Mouse (Mus musculus) CD8-positive naive resting alpha-beta T cell, adult 2 months (primary cell): ENCODE results near the gene Adamts3.

Experiments
- DNase-seq, 2 experiments: peaks; one replicate each; pipeline ENCODE4 v3.0.0; 2022; ENCODE audit warnings: low read depth in 2 of 2, low spot score in 2 of 2

Adamts3 gene

GRCm38 (mm10) chr5:89883051-89883907 is at the start of gene Adamts3:
Gene Adamts3, minus strand, starts transcription at chr5:89883334.
- no peak for DNase-seq

DNA sequence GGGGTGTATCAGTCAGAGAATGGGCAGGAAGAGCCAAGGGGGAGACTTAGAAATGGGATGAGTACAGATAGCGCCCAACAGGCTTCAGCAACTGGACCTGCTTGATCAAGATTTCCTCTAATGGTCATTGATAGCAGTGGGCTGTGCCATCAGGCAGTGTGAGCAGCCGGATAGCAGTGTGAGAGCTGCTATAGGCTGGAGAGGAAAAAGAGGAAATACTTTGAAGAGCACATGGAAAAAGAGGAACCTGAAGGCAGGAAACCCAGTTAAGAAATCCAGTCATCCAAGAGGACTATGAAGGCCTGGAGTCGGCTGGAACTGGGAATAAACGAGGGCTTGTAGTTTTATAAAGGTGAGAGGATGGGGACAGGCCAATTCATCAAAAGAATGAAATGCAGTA is 48.4 kb upstream of the Adamts3 start:
- DNase-seq: no peak

GRCm38 (mm10) chr5:89912359-89912758 is 29.2 kb upstream of the Adamts3 start:
- no peak for DNase-seq

DNA sequence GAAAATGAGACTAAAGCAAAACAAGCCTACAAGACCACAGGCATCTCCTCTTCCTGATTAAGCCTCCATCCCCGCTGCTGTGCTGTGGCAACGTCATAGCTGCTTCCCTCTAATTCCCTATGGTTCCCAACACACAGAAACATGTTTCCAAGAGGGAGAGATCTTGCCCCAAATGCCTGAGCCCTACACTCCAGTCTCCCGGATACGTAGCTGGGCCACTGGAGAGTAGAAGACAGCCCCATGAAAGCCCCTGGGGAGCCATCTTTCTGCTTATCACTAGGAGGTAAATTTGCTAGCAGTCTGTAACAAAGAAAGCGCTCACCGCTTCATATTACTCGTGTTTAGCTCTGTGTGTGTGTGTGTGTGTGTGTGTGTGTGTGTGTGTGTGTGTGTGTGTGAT is 28.8 kb upstream of the Adamts3 start:
- DNase-seq: no peak

DNA sequence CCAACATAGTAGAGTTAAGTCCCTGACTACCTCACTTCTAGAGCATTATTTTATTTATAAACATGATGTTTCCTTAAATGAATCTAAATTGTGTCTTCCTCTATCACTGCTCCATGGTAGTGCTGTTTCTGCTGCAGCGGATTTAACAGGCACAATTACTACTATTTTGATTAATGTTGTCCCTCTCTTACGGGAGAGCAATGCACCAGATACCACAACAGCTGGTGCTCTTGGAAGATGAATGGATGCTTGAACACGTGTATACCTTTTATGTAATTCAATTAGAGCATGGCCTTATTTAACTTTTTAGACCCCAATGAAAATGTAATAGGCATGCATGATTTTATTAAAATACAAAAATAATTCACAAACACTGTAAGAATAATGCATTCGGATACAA is 28.4 kb upstream of the Adamts3 start:
- no peak for DNase-seq

DNA sequence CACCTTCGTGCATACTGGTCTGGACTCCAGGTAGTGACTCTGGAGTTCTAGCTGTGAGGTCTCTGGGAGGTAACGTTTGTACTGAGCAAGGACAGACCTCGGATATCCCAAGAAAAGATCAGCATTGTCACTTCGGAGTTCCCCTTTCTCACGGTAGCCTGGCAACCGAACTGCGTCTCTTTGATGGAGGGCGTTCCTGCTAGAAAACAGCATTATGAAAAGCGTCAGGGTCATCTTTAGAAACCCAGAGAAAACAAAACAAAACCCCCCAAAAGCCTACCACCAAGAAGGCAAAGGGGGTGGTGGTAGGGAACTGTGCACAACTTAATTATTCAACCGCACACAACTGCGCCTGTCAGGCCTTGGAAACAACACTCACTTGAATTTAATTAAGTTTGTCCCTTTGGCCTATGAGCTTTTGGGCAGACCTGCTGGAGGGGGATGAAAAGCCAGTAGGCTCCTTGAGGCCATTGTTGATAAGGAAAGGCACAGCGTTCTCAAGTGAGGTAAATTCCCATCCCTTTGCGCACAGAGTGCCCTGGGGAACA is 23.8 kb upstream of the Adamts3 start:
- no peak for DNase-seq

DNA sequence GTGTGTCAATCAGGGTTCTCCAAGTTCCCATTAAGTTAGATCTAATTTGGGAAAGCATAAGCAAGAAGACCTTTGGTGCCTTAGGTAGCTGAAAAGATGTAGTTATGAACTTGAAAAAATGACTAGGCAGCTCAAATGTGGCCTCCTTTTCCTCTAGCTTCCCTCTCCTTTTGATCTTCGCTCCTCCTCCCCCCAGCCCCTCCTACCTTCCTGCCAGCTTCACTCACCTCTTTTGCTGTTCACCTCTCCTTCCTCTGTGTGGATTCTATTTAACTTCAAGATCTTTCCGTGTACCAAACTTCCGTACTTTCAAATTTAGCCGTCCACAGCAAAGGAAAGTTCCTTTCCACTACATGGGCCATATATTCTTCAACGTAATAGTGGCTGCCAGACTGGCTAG is 17.9 kb upstream of the Adamts3 start:
- DNase-seq: no peak

- DNase-seq: no peak
Observed at GRCm38 (mm10) chr5:89897495-89897894, 14.4 kb upstream of the Adamts3 start.

DNA sequence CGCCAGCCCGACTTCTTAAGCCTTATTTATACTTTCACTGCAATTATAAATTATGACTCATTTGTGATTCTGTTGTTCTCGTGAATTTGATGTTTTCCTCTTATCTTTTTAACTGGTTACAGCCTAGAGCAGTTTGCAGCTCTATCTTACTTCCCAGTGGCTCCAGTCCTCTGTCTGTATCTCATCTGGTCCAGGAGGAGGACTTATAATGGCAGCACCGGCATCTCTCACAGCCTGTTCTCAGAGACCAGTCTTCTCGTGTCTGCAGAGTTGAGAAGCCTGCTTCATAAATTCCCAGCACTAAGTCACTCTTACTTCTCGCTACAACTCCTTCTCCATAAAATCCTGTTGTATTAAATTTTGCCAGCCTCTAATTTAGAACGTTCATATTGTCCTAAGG is 12.4 kb upstream of the Adamts3 start:
- DNase-seq: no peak

DNA sequence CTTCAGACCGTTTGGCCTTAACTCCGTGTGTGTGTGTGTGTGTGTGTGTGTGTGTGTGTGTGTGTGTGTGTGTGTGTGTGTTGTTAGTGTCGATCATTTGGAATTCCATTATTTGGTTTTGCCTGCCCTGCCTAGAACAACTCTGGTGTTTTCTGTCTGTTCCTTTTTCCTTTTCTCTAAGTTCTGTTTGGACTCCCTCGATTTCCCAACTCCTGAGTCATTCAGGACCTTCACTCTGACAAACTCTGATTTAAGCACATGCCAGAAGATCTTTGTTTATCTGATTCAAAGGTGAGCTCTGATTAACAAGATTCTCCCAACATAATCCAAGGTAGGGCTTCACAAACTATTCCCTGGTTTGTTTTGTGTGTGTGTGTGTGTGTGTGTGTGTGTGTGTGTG is 1.9 kb upstream of the Adamts3 start:
- DNase-seq: no peak

- DNase-seq: no peak
Observed at GRCm38 (mm10) chr5:89883908-89884204, 722 bp upstream of the Adamts3 start.

GRCm38 (mm10) chr5:89882091-89882734 is 921 bp downstream of the Adamts3 start:
- DNase-seq: no peak

DNA sequence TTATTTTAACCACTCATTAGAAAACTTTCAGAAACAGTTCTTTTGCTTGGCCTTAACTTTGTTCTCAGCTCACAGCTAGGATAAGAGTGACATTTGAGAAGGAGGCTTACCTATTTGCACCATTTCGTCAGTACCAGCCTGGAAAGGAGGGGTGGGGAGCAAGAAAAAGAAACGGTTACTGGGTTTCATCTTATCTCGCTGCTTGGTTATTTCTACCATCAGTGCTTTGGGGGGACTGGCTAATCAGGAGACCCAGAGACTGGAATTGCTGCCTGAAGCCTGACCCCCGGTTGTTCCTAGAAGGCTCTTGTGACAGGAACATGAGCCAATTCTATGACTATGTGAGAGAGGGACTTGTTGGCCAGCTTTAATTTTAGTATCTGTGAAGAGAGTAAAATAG is 1.7 kb downstream of the Adamts3 start:
- DNase-seq: no peak

GRCm38 (mm10) chr5:89878866-89879392 is 4.2 kb downstream of the Adamts3 start:
- no peak for DNase-seq

DNA sequence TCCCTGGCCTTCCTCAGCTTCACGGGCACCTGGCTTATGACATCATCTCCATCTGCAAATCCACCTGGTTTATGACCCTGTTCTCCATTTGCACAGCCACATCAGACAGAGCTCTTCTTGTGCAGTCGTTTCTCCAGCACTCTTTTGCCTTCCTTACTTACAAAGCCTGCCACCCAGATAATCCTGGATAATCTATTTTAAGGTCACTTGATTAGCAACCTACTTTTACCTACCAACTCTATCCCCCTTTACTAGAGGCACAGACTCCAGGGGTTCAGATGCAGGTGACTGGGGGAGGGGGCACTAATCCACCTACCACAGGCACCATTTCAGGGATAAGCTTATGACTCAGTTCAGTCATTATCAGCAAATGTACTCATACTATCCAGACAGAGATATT is 10.5 kb downstream of the Adamts3 start:
- DNase-seq: no peak

DNA sequence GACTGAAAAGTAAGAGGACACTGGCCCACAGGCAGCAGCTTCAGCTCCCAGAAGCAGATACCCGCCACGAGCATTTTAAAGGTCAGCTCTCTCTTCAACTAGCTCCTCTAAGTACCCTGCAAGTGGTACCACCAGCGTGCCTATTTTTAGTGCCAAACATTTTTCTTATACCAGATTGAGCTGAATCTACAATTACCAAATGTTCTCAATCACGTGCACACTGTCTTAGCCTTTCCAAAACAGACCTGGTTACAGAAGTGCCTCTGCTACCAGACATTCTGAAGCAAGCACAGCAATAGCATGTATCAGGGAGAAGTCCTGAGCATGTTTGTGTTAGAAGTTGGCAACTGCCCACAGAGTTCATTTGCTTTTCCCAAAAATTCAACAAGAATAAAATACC is 23.5 kb downstream of the Adamts3 start:
- no peak for DNase-seq

- no peak for DNase-seq
Observed at GRCm38 (mm10) chr5:89858837-89859236, 24.3 kb downstream of the Adamts3 start.

GRCm38 (mm10) chr5:89846551-89846950 is 36.6 kb downstream of the Adamts3 start:
- no peak for DNase-seq

GRCm38 (mm10) chr5:89844354-89844753 is 38.8 kb downstream of the Adamts3 start:
- no peak for DNase-seq

DNA sequence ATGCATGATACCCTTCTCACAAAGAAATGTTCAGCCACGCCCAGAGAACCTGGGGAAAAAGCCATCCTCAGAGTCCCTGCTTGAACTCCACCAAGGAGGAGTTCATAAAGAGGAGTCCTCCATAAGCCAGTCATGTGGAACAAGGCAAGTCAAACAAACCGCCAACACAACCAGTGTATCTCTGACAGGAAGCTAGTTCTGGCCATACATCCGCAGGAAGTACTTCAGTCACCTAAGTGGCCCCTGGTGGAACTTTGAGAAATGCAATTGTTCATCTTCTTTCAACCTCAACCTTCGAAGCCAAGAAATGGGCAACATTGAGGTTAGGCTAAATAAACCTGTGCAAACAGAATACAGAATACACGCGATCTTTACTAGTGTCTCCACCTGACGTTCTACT is 39.7 kb downstream of the Adamts3 start:
- DNase-seq: no peak

DNA sequence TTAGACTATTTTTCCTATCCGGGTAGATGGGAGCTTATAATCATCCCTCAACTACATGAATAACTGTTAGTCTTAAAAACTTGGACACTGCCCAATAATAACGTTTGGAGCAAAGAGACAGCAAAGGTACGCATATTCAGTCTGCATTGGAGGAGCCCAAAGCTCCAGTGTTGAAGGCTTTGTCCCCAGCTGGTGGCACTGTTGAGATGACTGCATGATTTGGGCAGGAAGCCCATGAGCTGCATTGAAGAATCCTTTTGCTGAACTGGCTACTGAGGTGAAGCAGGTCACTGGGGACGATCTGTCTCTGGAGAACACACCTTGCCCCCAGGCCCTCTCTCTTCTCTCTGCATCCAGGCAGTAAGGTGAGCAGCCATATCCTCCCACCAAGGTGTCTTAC is 43.5 kb downstream of the Adamts3 start:
- DNase-seq: no peak

DNA sequence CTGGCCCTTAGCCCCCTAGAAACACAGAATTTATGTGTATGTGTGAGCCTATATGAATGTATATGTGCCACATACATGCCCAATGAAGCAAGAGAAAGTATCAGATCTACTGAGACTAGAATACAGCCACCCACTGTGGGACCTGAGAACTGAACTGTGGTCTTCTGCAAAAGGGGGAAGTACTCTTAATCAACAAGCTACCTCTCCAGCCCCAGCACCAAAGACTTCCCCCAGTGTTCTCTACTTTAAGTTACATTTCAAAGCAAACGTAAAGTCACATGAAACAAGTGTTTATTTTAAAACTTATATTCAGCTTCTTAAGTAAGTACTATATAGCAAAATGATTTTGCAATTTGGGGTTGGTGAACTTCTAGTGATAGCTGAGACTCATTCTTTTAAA is 62.0 kb downstream of the Adamts3 start:
- no peak for DNase-seq
